8 mouse cellular contexts compared by ENCODE assay signal in the genomic region with DNA sequence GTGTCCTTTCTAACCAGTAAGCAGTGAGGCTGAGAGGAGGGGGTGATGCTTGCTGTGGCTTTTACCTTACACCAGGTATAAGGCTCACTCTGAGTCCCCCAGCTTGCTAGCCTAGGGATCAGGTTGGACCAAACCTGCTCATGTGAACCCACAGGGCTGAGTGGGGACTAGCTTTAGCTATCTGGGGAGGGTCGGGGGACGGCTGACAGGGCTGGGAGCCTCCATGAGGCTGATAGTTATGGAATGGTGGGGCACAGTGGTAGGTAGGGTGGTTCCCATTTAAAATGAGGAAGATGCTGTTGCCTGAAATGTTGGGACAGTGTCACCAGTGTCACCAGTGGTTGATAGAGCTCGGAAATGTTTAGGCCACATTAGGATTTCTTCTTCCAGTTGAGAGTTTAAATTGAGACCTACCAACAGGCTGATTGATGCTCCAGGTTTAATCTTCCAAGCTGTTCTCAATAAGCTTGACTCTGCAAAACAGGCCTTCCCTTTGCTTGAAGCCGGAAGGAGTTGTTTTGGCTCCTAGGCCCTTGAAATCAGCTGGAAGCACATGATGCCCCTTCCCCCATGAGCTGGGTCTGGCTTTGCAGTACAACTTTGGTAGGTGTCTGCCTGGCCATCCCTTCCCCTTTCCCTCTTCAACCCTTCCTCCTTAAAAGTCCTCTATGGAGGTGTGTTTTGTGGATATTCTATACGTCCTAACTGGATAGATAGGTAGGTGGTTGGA. TPM values are rescaled to one million over a fixed set of nuclear protein-coding genes. Genes with fewer than 3 reads are reported as not detected.
A peak's percentile ranks its signal among the peaks of the same experiment; 100 is the strongest.
DNase-seq lines count a peak whose midpoint lies in the region; ATAC-seq and TF ChIP-seq lines count a peak whose summit lies in the region.

No protein-coding gene starts in this region.

- DNase-seq in lung, adult 18-20 months = no peak
- peak; percentile 23 to 32 for DNase-seq in kidney, postnatal 36 days
- DNase-seq in midbrain, postnatal 0 days (ENCODE audit: low spot score) = no peak
- DNase-seq in gastrocnemius, postnatal 36 days = no peak
- DNase-seq in gastrocnemius, postnatal 4 days (ENCODE audit: low spot score in 2 of 2) = no peak
- DNase-seq in retina, postnatal 1 day = no peak

- intact Hi-C loops in gastrocnemius, postnatal 36 days (cut with DNase I) = loop anchor here (5.0 kb wide), 1 partner anchor 87 kb away; no protein-coding TSS in a partner anchor

- 24% methylated on average over 5 of the region's 5 CpGs for WGBS in lung, embryonic 15.5 days
- 52% methylated on average over 5 of the region's 5 CpGs for WGBS in forebrain, embryonic 16.5 days
- 41% methylated on average over 5 of the region's 5 CpGs for WGBS in midbrain, postnatal 0 days

- H3K36me3 ChIP-seq in lung, embryonic 15.5 days = no peaks in the 10 kb centered on the region
- H3K36me3 ChIP-seq in forebrain, embryonic 16.5 days (ENCODE audit: control insufficient read depth, insufficient read depth) = no peaks in the 10 kb centered on the region
- no peaks in the 10 kb centered on the region for H3K36me3 ChIP-seq in midbrain, postnatal 0 days (ENCODE audit: insufficient read depth, low read length)

- no peaks in the 10 kb centered on the region for H3K9me3 ChIP-seq in lung, embryonic 15.5 days
- no peaks in the 10 kb centered on the region for H3K9me3 ChIP-seq in forebrain, embryonic 16.5 days (ENCODE audit: control insufficient read depth, low read length)
- H3K9me3 ChIP-seq in midbrain, postnatal 0 days (ENCODE audit: low read length) = no peaks in the 10 kb centered on the region

- TF ChIP-seq CTCF in midbrain, postnatal 0 days (IDR thresholded peaks at IDR 0.05) = no peak

- H3K27me3 ChIP-seq in lung, embryonic 15.5 days = no peaks in the 10 kb centered on the region
- no peaks in the 10 kb centered on the region for H3K27me3 ChIP-seq in forebrain, embryonic 16.5 days (replicated peaks; ENCODE audit: control insufficient read depth, insufficient read depth, low read length)
- no peaks in the 10 kb centered on the region for H3K27me3 ChIP-seq in midbrain, postnatal 0 days (ENCODE audit: insufficient read depth, low read length)

- peak overlapping the region; percentile 80 for H3K4me2 ChIP-seq in lung, embryonic 15.5 days
- peak overlapping the region; percentile 93 for H3K4me2 ChIP-seq in forebrain, embryonic 16.5 days (ENCODE audit: low read length)
- H3K4me2 ChIP-seq in midbrain, postnatal 0 days (ENCODE audit: low read depth, low read length, poor library complexity, severe bottlenecking) = peak overlapping the region; percentile 95

- no peak overlapping the region for H3K27ac ChIP-seq in lung, embryonic 15.5 days
- no peak overlapping the region for H3K27ac ChIP-seq in forebrain, embryonic 16.5 days (ENCODE audit: low read length)
- 0 out of 2 replicates have a peak overlapping the region, but pooled peaks have one; percentile 6 for H3K27ac ChIP-seq in midbrain, postnatal 0 days (ENCODE audit: low read depth, low read length)

- peak overlapping the region; percentile 81 for H3K4me3 ChIP-seq in lung, embryonic 15.5 days
- peak overlapping the region; percentile 61 for H3K4me3 ChIP-seq in forebrain, embryonic 16.5 days (replicated peaks; ENCODE audit: low read length)
- peak overlapping the region; percentile 86 for H3K4me3 ChIP-seq in midbrain, postnatal 0 days (ENCODE audit: low read depth, low read length)

- peaks cover 41% of the 10 kb centered on the region for H3K4me1 ChIP-seq in lung, embryonic 15.5 days
- peaks cover 36% of the 10 kb centered on the region for H3K4me1 ChIP-seq in forebrain, embryonic 16.5 days (replicated peaks; ENCODE audit: control insufficient read depth, insufficient read depth, low read length)
- peaks cover 14% of the 10 kb centered on the region for H3K4me1 ChIP-seq in midbrain, postnatal 0 days (ENCODE audit: insufficient read depth, low read length)

- no peak for ATAC-seq in lung, embryonic 15.5 days (ENCODE audit: borderline replicate concordance, extremely low read depth, low FRiP score, low TSS enrichment)
- ATAC-seq in forebrain, embryonic 16.5 days = no peak
- no peak for ATAC-seq in midbrain, postnatal 0 days (ENCODE audit: low FRiP score)

- H3K9ac ChIP-seq in lung, embryonic 15.5 days = peak overlapping the region; percentile 84
- H3K9ac ChIP-seq in forebrain, embryonic 16.5 days (replicated peaks; ENCODE audit: low read depth, low read length) = peak overlapping the region; percentile 74
- peak overlapping the region; percentile 89 for H3K9ac ChIP-seq in midbrain, postnatal 0 days (replicated peaks; ENCODE audit: low read length, poor library complexity, severe bottlenecking)

RNA-seq across cellular contexts. Expression of a gene that starts 1.8 kb away (rescaled TPM):
- 18.0 TPM in 2 replicates for polyA plus RNA-seq in lung, embryonic 15.5 days (2015; fragmentation: Nextera tagmentation; extraction: Ambion mirVana)
- polyA plus RNA-seq in forebrain, embryonic 16.5 days (2015; fragmentation: Nextera tagmentation; extraction: Ambion mirVana) = 23.0 and 27.4 TPM in 2 replicates
- total RNA-seq in midbrain, postnatal 0 days (2014; rRNA removed) = 60.1 and 67.5 TPM in 2 replicates
- polyA plus RNA-seq in midbrain, postnatal 0 days (2015; fragmentation: Nextera tagmentation; extraction: Ambion mirVana) = 15.0 and 16.4 TPM in 2 replicates
- 10 to 100 TPM; 16.5 to 16.9 TPM for total RNA-seq in gastrocnemius, postnatal 36 days (2021)
- total RNA-seq in gastrocnemius, postnatal 4 days (2021) = 10 to 100 TPM; 22.6 to 24.3 TPM

Comparison
In these comparisons a context has a peak if more than half of its experiments do, and no peak if none do; other contexts are left out.
1. DNase-seq: peak in kidney, postnatal 36 days (2 of 2); none in lung, adult 18-20 months (0 of 2), midbrain, postnatal 0 days (single experiment), gastrocnemius, postnatal 36 days (0 of 2), gastrocnemius, postnatal 4 days (0 of 2) and retina, postnatal 1 day (single experiment).
2. Peak in every context shown above with its lines, with median percentiles within 50 percentile points of each other: H3K4me2 ChIP-seq, H3K4me3 ChIP-seq and H3K9ac ChIP-seq.